10 mouse cellular contexts compared by ENCODE assay signal in the genomic region with DNA sequence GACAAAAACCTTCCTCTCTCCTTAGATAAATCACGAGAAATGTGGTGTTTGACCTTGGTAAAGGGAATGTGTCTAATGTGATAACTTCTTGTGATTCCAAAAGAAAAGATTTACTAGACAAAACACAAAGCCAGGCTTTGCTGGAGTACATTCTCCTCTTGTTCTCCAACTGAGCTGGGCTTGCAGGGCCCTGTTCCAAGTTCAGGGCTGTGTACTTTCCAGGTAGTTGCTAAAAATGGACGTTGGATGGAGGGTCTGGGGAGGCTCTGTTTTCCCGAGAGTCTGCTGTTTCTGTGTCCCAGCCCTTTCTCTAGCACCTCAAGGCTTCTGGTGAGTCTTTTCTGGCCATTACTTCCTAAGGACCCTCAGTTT. TPM values are rescaled to one million over a fixed set of nuclear protein-coding genes. Genes with fewer than 3 reads are reported as not detected.
DNase-seq lines count a peak whose midpoint lies in the region; ATAC-seq and TF ChIP-seq lines count a peak whose summit lies in the region.
"Had no signal": no experiment of that assay in that cellular context is flagged by ENCODE, and none has a peak within 500 bp of the region (broad histone marks: within the 10 kb centered on the region; RNA-seq: fewer than 3 reads in every experiment).

No protein-coding gene starts in this region.

- no peak for TF ChIP-seq POLR2A in testis, adult 2 months (IDR thresholded peaks at IDR 0.05; ENCODE audit: control insufficient read depth, low read depth, low read length)
- no peak for TF ChIP-seq POLR2A in limb, embryonic 14.5 days (IDR thresholded peaks at IDR 0.05; ENCODE audit: borderline replicate concordance, extremely low read depth, insufficient read depth, insufficient read length)

- WGBS in hindbrain, embryonic 13.5 days, result 69% methylated on average over 3 of the region's 3 CpGs
- WGBS in hindbrain, embryonic 16.5 days, result 60% methylated on average over 3 of the region's 3 CpGs
- WGBS in limb, embryonic 14.5 days, result 57% methylated on average over 3 of the region's 3 CpGs
- 9% methylated on average over 3 of the region's 3 CpGs for WGBS in stomach, postnatal 0 days

- peaks cover 56% of the 10 kb centered on the region for H3K4me1 ChIP-seq in hindbrain, embryonic 13.5 days (replicated peaks)
- peaks cover 28% of the 10 kb centered on the region for H3K4me1 ChIP-seq in hindbrain, embryonic 16.5 days (ENCODE audit: control insufficient read depth, insufficient read depth, low read depth, low read length)
- H3K4me1 ChIP-seq in testis, adult 2 months (ENCODE audit: control insufficient read depth, insufficient read depth, low read length), result peaks cover 12% of the 10 kb centered on the region
- H3K4me1 ChIP-seq in limb, embryonic 14.5 days (ENCODE audit: control insufficient read depth, insufficient read depth, low read length), result peaks cover 32% of the 10 kb centered on the region
- peaks cover 27% of the 10 kb centered on the region for H3K4me1 ChIP-seq in stomach, postnatal 0 days (replicated peaks; ENCODE audit: control insufficient read depth, insufficient read depth)

- H3K9ac ChIP-seq in hindbrain, embryonic 13.5 days, result peak overlapping the region; percentile 49
- H3K9ac ChIP-seq in hindbrain, embryonic 16.5 days (ENCODE audit: low read depth, low read length), result no peak overlapping the region
- no peak overlapping the region for H3K9ac ChIP-seq in limb, embryonic 14.5 days (ENCODE audit: low read depth, low read length, severe bottlenecking)
- peak overlapping the region; percentile 95 for H3K9ac ChIP-seq in stomach, postnatal 0 days (ENCODE audit: low read length)

- TF ChIP-seq CTCF in testis, adult 2 months (IDR thresholded peaks at IDR 0.05; ENCODE audit: control insufficient read depth, insufficient read depth, insufficient replicate concordance, low read depth, low read length), result no peak
- no peak for TF ChIP-seq CTCF in stomach, postnatal 0 days (IDR thresholded peaks at IDR 0.05; ENCODE audit: low read depth)

- H3K4me3 ChIP-seq in hindbrain, embryonic 13.5 days, result peak overlapping the region; percentile 82; the same call in 1 of the 2 replicates
- no peak overlapping the region for H3K4me3 ChIP-seq in hindbrain, embryonic 16.5 days (ENCODE audit: low read length)
- H3K4me3 ChIP-seq in testis, adult 2 months (ENCODE audit: control insufficient read depth, low read depth, low read length), result no peak overlapping the region; the same call in 1 of the 2 replicates
- H3K4me3 ChIP-seq in limb, embryonic 14.5 days (replicated peaks; ENCODE audit: low read length), result no peak overlapping the region
- peak overlapping the region; percentile 84 for H3K4me3 ChIP-seq in stomach, postnatal 0 days (ENCODE audit: low read depth, low read length)

- no peaks in the 10 kb centered on the region for H3K9me3 ChIP-seq in hindbrain, embryonic 13.5 days
- no peaks in the 10 kb centered on the region for H3K9me3 ChIP-seq in hindbrain, embryonic 16.5 days (ENCODE audit: control insufficient read depth, low read length)
- no peaks in the 10 kb centered on the region for H3K9me3 ChIP-seq in limb, embryonic 14.5 days (ENCODE audit: control insufficient read depth, low read length)
- no peaks in the 10 kb centered on the region for H3K9me3 ChIP-seq in stomach, postnatal 0 days (ENCODE audit: control insufficient read depth, low read length)

- no peak for TF ChIP-seq EP300 in stomach, postnatal 0 days (optimal IDR thresholded peaks at IDR 0.05)

- ATAC-seq in hindbrain, embryonic 13.5 days (ENCODE audit: low FRiP score), result no peak
- ATAC-seq in hindbrain, embryonic 16.5 days, result no peak
- ATAC-seq in limb, embryonic 14.5 days (ENCODE audit: low FRiP score, low read depth), result no peak
- ATAC-seq in stomach, postnatal 0 days (ENCODE audit: low FRiP score, low TSS enrichment), result no peak
- ATAC-seq in cerebellum, adult (ENCODE audit: insufficient number of reproducible peaks, low FRiP score, low TSS enrichment), result no peak

- peak overlapping the region; percentile 30; the same call in 1 of the 2 replicates for H3K27ac ChIP-seq in hindbrain, embryonic 13.5 days
- no peak overlapping the region for H3K27ac ChIP-seq in hindbrain, embryonic 16.5 days (ENCODE audit: low read depth, low read length)
- H3K27ac ChIP-seq in testis, adult 2 months (ENCODE audit: control insufficient read depth, insufficient read depth, low read depth, low read length), result peak overlapping the region; percentile 55
- no peak overlapping the region for H3K27ac ChIP-seq in limb, embryonic 14.5 days (replicated peaks; ENCODE audit: low read depth, low read length)
- peak overlapping the region; percentile 98 for H3K27ac ChIP-seq in stomach, postnatal 0 days (replicated peaks)

- peak overlapping the region; percentile 100 for H3K4me2 ChIP-seq in hindbrain, embryonic 13.5 days
- no peak overlapping the region for H3K4me2 ChIP-seq in hindbrain, embryonic 16.5 days (ENCODE audit: low read length)
- peak overlapping the region; percentile 100; the same call in 1 of the 2 replicates for H3K4me2 ChIP-seq in limb, embryonic 14.5 days (replicated peaks; ENCODE audit: low read depth, low read length, severe bottlenecking)
- peak overlapping the region; percentile 99 for H3K4me2 ChIP-seq in stomach, postnatal 0 days (replicated peaks; ENCODE audit: low read depth)

- no peak for DNase-seq in testis, postnatal 10 days (ENCODE audit: low spot score)
- DNase-seq in limb, embryonic 14.5 days (ENCODE audit: low spot score), result no peak
- no peak for DNase-seq in stomach, postnatal 0 days (ENCODE audit: low spot score)
- no peak for DNase-seq in B cell, adult 2 months
- DNase-seq: spleen, adult 18-20 months had no signal

- peaks cover 27% of the 10 kb centered on the region for H3K27me3 ChIP-seq in hindbrain, embryonic 13.5 days
- no peaks in the 10 kb centered on the region for H3K27me3 ChIP-seq in hindbrain, embryonic 16.5 days (replicated peaks; ENCODE audit: control insufficient read depth, insufficient read depth, low read length)
- H3K27me3 ChIP-seq in testis, adult 2 months (ENCODE audit: control insufficient read depth, insufficient read depth, low read length), result no peaks in the 10 kb centered on the region
- no peaks in the 10 kb centered on the region for H3K27me3 ChIP-seq in limb, embryonic 14.5 days (ENCODE audit: control insufficient read depth, insufficient read depth, low read length)
- H3K27me3 ChIP-seq in stomach, postnatal 0 days (ENCODE audit: control insufficient read depth, insufficient read depth, low read length), result no peaks in the 10 kb centered on the region

- H3K36me3 ChIP-seq in hindbrain, embryonic 13.5 days, result no peaks in the 10 kb centered on the region
- no peaks in the 10 kb centered on the region for H3K36me3 ChIP-seq in hindbrain, embryonic 16.5 days (ENCODE audit: control insufficient read depth, insufficient read depth, low read length)
- no peaks in the 10 kb centered on the region for H3K36me3 ChIP-seq in testis, adult 2 months (ENCODE audit: control insufficient read depth, insufficient read depth, low read length)
- H3K36me3 ChIP-seq in limb, embryonic 14.5 days (ENCODE audit: control insufficient read depth, insufficient read depth, low read length), result no peaks in the 10 kb centered on the region
- no peaks in the 10 kb centered on the region for H3K36me3 ChIP-seq in stomach, postnatal 0 days (ENCODE audit: control insufficient read depth, insufficient read depth, low read length)

RNA-seq across cellular contexts. Expression of a gene that starts 1.6 kb away (rescaled TPM):
- polyA plus RNA-seq in hindbrain, embryonic 13.5 days (2015; fragmentation: Nextera tagmentation; extraction: Ambion mirVana), result 13.2 and 13.4 TPM in 2 replicates
- polyA plus RNA-seq in hindbrain, embryonic 16.5 days (2015; fragmentation: Nextera tagmentation; extraction: Ambion mirVana), result 12.1 and 13.0 TPM in 2 replicates
- polyA plus RNA-seq in testis, adult 2 months (2012; rRNA removed), result 10.8 and 14.5 TPM in 2 replicates
- polyA plus RNA-seq in limb, embryonic 14.5 days (2012; rRNA removed), result 6.7 and 7.3 TPM in 2 replicates
- 6.2 and 6.6 TPM in 2 replicates for polyA plus RNA-seq in limb, embryonic 14.5 days (2014; fragmentation: Nextera tagmentation; extraction: Ambion mirVana)
- 19.4 TPM in 2 replicates for polyA plus RNA-seq in stomach, postnatal 0 days (2015; fragmentation: Nextera tagmentation; extraction: Ambion mirVana)

RNA-seq across cellular contexts. Expression of a gene that starts 17.5 kb away (rescaled TPM):
- polyA plus RNA-seq in hindbrain, embryonic 13.5 days (2015; fragmentation: Nextera tagmentation; extraction: Ambion mirVana), result 24.7 and 27.3 TPM in 2 replicates
- 27.1 and 32.6 TPM in 2 replicates for polyA plus RNA-seq in hindbrain, embryonic 16.5 days (2015; fragmentation: Nextera tagmentation; extraction: Ambion mirVana)
- polyA plus RNA-seq in testis, adult 2 months (2012; rRNA removed), result 33.9 and 36.4 TPM in 2 replicates
- 50.1 and 69.3 TPM in 2 replicates for polyA plus RNA-seq in limb, embryonic 14.5 days (2012; rRNA removed)
- 35.5 and 37.9 TPM in 2 replicates for polyA plus RNA-seq in limb, embryonic 14.5 days (2014; fragmentation: Nextera tagmentation; extraction: Ambion mirVana)
- 7.9 and 8.0 TPM in 2 replicates for polyA plus RNA-seq in stomach, postnatal 0 days (2015; fragmentation: Nextera tagmentation; extraction: Ambion mirVana)

RNA-seq across cellular contexts. Expression of a gene that starts 26.8 kb away (rescaled TPM):
- 0.05 and 0.12 TPM in 2 replicates for polyA plus RNA-seq in hindbrain, embryonic 13.5 days (2015; fragmentation: Nextera tagmentation; extraction: Ambion mirVana)
- 0.05 and 0.09 TPM in 2 replicates for polyA plus RNA-seq in hindbrain, embryonic 16.5 days (2015; fragmentation: Nextera tagmentation; extraction: Ambion mirVana)
- 138 and 204 TPM in 2 replicates for polyA plus RNA-seq in testis, adult 2 months (2012; rRNA removed)
- polyA plus RNA-seq in limb, embryonic 14.5 days (2012; rRNA removed), result 4.8 and 5.9 TPM in 2 replicates
- polyA plus RNA-seq in limb, embryonic 14.5 days (2014; fragmentation: Nextera tagmentation; extraction: Ambion mirVana), result 5.7 and 6.1 TPM in 2 replicates
- 72.0 and 84.3 TPM in 2 replicates for polyA plus RNA-seq in stomach, postnatal 0 days (2015; fragmentation: Nextera tagmentation; extraction: Ambion mirVana)

RNA-seq across cellular contexts. Expression of a gene that starts 33.3 kb away (rescaled TPM):
- polyA plus RNA-seq in hindbrain, embryonic 13.5 days (2015; fragmentation: Nextera tagmentation; extraction: Ambion mirVana), result not detected in 2 replicates
- not detected in 2 replicates for polyA plus RNA-seq in hindbrain, embryonic 16.5 days (2015; fragmentation: Nextera tagmentation; extraction: Ambion mirVana)
- polyA plus RNA-seq in testis, adult 2 months (2012; rRNA removed), result not detected in 2 replicates
- polyA plus RNA-seq in limb, embryonic 14.5 days (2012; rRNA removed), result not detected in 2 replicates
- not detected in 2 replicates for polyA plus RNA-seq in limb, embryonic 14.5 days (2014; fragmentation: Nextera tagmentation; extraction: Ambion mirVana)
- not detected in 2 replicates for polyA plus RNA-seq in stomach, postnatal 0 days (2015; fragmentation: Nextera tagmentation; extraction: Ambion mirVana)
- polyA plus RNA-seq: gonadal fat pad, adult 2 months had no signal

RNA-seq across cellular contexts. Expression of a gene that starts 33.7 kb away (rescaled TPM):
- polyA plus RNA-seq in hindbrain, embryonic 13.5 days (2015; fragmentation: Nextera tagmentation; extraction: Ambion mirVana), result 73.5 and 78.7 TPM in 2 replicates
- 70.7 and 73.0 TPM in 2 replicates for polyA plus RNA-seq in hindbrain, embryonic 16.5 days (2015; fragmentation: Nextera tagmentation; extraction: Ambion mirVana)
- polyA plus RNA-seq in testis, adult 2 months (2012; rRNA removed), result 9.9 and 11.0 TPM in 2 replicates
- 47.8 and 51.8 TPM in 2 replicates for polyA plus RNA-seq in limb, embryonic 14.5 days (2012; rRNA removed)
- polyA plus RNA-seq in limb, embryonic 14.5 days (2014; fragmentation: Nextera tagmentation; extraction: Ambion mirVana), result 65.6 and 69.0 TPM in 2 replicates
- 50.6 and 51.0 TPM in 2 replicates for polyA plus RNA-seq in stomach, postnatal 0 days (2015; fragmentation: Nextera tagmentation; extraction: Ambion mirVana)

Comparison
In these comparisons a context has a peak if more than half of its experiments do, and no peak if none do; other contexts are left out.
1. H3K27ac ChIP-seq: peak in hindbrain, embryonic 13.5 days (single experiment), testis, adult 2 months (single experiment) and stomach, postnatal 0 days (single experiment); none in hindbrain, embryonic 16.5 days (single experiment) and limb, embryonic 14.5 days (single experiment).
2. H3K4me3 ChIP-seq: peak in hindbrain, embryonic 13.5 days (single experiment) and stomach, postnatal 0 days (single experiment); none in hindbrain, embryonic 16.5 days (single experiment), testis, adult 2 months (single experiment) and limb, embryonic 14.5 days (single experiment).
3. H3K9ac ChIP-seq: peak in hindbrain, embryonic 13.5 days (single experiment) and stomach, postnatal 0 days (single experiment); none in hindbrain, embryonic 16.5 days (single experiment) and limb, embryonic 14.5 days (single experiment).
4. RNA of a gene that starts 26.8 kb away (polyA plus RNA-seq): 138 to 204 TPM in testis, adult 2 months and 72.0 to 84.3 TPM in stomach, postnatal 0 days; 4.8 to 6.1 TPM in limb, embryonic 14.5 days, 0.05 to 0.12 TPM in hindbrain, embryonic 13.5 days and 0.05 to 0.09 TPM in hindbrain, embryonic 16.5 days; every median in the first group is over 10 times any median in the second.